Mouse (Mus musculus) cerebellum, postnatal 14 days (tissue): ENCODE data around the gene Fam120c.
"Not testable (repeated sequence)": the region's sequence is repeated elsewhere in the genome, so short reads cannot be mapped to it uniquely, and the experiment has no call there.

Experiments used
- DNase-seq, 2 experiments: peaks; one replicate each; pipeline ENCODE4 v3.0.0; 2021; ENCODE audit warnings: mixed read lengths in 2 of 2

The Fam120c gene

DNA sequence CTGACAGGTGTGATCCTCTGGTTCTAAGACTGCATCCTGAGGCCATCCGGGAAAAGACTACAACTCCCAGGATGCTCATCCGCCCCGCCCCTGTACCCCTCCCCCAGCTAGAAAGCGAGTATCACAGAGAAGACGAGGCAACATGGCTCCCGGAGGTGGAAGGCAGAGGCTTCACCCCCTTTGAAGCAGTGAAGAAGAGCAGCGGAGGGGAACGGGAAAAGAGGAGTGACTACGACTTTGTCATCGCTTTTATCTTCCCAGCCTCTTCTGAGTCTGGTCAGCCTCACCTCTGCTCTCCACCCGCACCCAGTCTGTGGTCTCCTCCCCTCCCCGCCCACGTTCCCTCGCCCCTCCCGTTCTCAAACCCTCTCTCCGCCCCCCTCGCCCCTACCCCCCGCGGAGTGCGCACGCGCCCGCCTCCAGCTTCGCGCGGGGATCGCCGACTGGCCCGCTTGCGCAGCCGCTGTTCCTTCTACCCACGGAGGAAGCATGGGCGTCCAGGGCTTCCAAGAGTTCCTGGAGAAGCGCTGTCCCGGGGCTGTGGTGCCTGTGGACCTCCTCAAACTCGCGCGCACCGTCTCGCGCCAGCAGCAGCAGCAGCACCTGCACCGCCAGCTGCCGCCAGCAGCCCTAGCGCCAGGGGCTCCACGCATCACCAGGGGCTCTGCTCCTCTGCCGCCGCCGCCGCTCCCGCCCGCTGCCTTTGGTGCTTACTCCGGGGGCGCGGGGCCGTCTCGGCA lies at the start of gene Fam120c:
TSS of gene Fam120c (plus strand) at position 415 of the 740 bp plus-strand sequence.
- peak; percentile 91 to 94 for DNase-seq

DNA sequence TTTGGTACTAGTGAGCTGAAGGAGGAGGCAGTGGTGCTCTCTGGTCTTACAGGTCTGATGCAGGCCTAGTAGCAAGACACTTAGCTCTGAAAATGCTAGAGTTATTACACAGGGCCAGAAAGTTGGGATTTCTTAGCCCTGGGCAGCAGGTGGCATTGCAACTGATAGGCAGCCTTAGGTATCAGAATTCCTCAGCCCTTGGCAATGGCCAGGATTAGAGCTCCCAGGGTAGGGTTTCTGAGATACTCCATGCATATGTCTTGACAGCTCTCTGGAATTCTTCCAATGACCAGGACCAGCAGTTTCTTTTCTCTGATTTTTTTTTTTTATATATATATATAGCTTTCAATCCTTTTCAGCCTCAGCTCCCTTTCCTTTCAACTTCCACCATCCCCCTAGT lies 45.6 kb upstream of the Fam120c start:
- DNase-seq, result no peak

DNA sequence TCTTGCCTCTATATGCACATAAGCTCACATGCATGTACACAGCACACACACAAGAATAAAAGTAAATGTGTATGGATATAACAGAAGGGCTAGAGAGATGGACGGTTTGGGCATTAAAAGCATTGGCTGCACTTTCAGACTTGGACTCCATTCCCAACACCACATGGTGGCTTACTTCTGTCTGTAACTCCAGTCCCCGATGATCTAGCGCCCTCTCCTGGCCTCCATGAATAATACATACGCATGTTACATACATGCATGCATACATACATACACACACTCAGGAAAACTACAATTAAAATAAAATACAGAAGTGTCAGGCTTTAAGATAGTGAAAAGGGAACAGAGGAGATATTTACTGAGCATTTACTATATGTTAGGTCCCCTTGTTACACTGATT lies 30.2 kb upstream of the Fam120c start:
- DNase-seq, result no peak

DNA sequence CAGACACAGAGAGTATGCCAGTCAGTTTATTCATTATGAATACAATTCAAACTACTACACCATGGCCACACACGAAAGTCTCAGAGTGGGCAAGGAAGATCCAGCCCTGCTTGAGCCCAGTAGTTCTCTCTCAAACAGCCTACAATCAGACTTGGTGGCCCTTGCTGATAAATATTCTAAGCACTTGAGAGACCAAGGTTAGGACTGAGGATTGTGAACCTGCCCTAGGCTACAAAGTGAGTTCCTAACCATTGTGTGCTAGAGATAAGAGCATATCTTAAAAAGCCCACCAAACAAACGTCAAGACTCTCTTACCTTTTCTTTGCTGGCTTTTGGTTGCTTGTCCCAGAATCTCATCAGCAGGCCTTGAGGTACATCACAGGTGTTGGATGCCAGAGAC lies 10.4 kb upstream of the Fam120c start:
- DNase-seq, result no peak

DNA sequence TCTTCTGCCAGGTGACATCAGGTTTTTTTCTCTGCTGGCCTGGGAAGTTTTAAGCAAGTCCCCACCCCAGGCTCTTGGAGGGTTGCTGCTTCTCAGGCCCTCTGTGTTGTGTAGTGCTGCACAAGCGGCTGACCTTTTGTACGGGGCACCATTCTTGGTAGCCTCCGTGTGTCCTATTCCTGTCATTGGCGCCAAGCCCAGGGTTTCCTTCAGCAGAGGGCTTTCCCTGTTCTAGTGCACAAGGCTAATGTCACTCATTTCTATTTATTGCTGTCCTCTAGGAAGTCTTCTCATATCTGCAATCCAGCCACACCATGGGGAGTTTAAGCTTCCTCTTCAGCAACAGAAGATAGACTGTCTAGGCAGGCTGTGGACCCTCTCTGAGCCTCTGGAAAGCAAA lies 6.2 kb upstream of the Fam120c start:
- DNase-seq, result peak; percentile 18 to 49

DNA sequence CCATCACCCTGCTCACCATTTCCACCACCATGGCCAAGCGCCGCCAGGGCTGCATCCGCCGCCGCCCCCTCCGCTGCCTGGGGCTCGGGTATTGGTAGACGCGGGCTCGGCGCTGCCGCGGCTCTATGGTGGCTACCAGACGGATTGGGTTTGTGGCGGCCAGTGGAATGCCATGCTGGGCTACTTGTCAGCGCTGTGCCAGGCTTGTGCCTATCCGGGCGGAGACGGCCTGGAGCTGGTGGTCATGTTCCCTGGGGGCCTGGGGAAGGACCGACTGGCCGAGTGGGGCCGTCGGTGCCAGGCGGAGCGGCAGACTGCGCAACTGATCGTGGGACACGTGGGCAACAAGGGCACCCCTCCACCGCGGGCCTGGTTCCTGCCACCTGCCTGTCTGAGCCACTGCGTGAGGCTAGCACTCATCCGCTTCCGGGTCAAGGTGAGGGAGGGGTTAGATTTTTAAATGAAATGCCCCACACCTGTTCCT lies 568 bp downstream of the Fam120c start:
- peak; percentile 60 to 68 for DNase-seq

DNA sequence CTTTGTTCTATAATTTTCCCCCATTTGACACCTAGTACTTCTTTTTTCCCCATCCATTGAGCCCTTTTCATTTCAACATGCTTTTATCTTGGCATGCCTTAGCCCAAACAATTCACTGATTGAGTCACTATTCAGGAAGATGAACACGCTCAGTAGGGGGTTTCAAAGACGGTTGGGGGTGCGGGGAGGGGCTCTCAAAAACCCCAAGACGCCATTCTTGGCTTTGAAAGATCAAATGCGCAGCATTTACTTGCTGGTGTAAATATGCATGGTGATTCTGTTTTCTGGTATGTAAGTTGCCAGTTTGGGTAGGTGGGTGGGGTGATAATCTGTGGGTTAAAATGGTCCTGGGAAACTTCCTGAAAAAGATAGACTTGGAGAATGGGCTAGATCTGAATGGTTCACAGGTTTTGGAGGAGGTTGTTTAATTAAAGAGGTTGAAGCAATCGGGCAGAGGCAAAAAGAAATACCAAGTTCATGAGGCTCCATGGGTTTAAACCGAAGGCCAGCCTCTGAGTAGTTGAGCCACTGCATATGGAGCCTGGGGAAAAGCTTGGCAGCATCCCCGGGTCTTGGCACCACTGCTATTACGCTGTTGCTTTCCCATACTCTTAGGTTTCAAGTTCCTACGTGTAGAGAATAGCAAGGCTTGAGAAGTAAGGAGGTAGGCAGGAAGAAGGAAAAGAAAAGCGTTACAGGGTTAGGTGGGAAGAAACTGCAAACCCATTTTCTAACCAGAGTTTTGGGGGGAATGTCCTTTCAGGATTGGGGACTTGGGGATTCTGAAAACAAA lies 1.6 kb downstream of the Fam120c start:
- peak; percentile 42 to 49 for DNase-seq

DNA sequence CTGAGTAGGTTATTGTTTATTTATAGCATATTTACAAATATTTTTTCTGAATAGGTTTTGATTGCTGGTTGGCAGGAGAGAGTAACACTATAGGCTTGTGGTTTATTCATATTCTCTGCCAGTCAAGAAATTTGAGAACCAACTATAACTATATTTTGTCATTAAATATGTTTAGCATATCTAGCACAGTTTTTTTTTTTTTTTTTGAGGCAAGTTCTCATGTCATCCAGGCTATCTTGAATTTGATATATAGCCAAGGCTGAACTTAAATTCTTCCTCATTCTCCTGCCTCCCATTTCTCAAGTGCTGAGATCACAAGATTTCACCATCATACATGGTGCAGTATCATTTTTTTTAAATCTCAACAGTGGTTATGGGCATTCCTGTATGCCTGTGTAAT lies 3.3 kb downstream of the Fam120c start:
- no peak for DNase-seq

DNA sequence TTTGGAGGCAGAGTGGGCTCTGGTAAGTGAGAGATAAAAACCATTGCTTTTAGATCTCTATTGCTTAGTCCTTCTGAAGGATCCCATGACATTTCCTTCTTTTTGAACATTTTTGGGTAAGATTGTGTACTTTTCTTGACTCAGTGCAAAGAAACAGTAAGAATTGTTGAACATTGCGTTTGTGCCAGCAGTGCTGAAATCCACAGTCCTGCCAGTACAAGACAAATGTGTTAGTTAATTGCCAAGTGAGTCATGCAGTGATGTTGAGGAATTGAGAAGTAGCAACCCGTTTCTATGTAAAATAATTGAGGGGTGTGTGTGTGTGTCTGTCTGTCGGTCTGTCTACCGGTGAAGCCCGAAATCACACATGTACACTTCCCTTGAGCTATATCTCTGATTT lies 5.3 kb downstream of the Fam120c start:
- DNase-seq, result no peak

DNA sequence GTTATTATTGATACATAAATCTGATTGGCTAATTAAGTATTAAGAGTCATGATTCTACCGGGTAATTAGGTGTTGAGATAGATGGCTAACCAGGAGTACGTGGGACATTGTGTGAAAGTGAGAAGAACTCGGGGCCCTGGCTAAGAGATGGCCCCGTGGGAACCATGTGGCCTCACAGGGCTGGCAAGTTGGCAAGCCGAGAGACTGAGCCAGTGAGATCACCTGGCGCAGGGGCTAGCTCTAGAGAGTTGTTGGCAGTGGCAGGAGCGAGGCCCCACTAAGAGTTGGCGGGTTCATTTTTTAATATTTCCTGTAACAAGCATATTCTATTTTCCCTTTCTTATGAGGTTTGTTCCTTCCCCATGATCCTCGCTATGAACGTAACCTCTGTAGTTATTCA lies 74.8 kb downstream of the Fam120c start:
- peak; percentile 6 to 20 for DNase-seq

DNA sequence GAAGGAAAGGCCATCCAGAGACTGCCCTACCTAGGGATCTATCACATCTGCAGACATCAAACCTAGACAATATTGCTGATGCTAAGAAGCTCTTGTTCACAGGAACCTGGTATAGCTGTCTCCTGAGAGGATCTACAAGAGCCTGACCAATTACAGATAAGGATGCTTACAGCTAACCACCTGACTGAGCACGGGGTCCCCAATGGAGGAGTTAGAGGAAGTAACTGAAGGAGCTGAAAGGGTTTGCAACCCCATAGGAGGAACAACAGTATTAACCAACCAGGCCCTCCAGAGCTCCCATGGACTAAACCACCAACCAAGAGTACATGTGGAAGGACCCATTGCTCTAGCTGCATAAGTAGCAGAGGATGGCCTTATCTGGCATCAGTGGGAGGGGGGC lies 76.8 kb downstream of the Fam120c start:
- no peak for DNase-seq

DNA sequence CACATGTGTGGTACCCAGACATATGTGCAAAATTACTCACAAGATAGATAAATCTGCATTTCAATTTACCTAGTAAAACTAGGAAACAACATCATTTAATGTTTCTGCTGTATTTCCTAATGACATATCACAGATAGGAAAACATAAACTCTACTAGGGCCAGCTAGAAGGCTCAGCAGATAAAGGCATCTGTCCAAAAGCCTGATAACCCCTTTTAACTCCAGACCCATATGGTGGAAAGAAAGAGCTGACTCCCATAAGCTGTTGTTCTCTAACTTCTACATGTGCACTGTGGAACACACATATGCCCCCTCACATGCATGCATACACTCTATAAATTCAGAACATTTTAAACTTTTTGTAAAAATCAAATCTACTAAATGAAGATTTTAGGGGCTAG lies 99.7 kb downstream of the Fam120c start:
- DNase-seq, result no peak

DNA sequence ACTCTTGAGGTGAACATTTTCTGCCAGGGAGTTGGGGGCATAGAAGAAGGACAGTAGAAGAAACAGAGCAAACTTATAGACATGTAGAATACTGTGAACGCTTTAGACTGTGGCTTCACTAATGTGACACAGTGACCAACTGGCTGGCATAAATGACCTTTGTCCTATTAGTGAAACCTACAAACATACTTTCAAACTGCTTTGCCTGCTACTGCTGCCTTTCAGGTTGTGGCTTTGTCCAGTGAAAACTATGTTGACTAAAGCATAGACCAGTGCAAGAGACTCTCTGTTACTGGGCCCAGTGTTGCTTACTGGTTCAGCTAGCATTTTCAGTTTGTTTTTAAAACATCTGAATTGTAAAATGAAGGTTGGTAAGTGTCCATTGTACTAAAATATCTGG lies 100.2 kb downstream of the Fam120c start:
- DNase-seq, result no peak

DNA sequence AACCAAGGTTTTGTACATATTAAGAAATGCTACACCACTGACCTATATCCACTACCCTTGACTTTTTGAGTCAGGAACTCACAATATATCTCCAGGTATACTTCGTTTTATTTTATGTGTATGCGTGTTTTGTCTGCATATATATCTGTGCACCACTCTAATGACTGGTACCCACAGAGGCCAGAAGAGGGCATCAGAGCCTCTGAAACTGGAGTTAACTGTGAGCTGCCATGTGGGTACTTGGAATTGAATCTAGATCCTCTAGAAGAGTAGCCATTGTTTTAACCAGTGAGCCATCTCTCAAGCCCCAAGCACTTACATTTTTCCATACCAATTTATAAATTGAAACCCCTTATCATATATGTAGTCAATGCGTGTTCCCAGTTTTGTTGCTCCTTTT lies 144.2 kb downstream of the Fam120c start:
- DNase-seq, result no peak

DNA sequence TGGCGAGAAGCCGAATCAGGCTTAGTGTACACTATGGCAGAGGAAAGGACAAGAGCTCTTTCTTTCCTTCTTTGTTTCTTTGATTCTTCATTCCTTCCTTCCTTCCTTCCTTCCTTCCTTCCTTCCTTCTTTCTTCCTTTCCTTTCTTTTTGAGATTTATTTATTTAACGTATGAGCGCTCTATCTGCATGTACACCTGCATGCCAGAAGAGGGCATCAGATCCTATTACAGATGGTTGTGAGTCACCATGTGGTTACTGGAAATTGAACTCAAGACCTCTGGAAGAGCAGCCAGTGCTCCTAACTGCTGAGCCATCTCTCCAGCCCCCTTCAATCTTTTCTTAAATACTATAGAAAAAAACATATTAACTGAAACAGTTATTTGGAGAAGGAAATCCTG lies 149.3 kb downstream of the Fam120c start:
- DNase-seq, result not testable (repeated sequence)

DNA sequence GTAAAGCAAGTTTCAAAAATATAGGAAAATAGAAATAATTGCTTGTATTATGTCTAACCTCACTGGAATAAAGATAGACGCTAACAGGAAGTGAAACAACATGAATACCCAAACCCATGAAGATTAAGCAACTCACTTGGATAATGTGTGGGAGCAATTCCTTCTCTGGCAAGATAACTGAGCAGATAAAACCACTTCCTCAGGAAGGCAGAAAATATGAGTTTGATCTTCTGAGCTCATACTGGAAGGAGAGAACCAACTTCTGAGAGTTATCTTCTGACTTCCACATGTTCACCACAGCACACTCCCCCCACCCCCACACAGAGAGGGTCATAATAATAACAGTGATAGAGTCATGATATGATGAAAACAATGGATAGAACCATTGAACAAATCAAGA lies 152.6 kb downstream of the Fam120c start:
- DNase-seq, result no peak

DNA sequence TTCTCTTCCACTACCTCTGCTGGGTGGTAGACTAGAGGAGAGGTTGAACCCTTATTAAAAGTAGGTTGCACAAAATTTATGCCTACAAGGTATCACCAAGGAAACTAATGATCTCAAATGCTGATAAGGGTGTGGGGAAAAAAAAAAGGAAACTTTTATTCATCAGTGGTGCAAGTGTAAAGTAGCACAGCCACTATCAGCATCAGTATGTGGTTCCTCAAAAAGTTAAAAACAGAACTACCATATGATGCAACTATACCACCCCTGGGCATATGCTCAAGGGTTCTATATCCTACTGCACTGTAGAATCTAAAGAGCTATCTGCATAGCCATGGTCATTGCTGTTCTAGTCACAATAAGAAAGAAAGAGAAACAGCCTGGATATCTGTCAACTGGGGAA lies 164.6 kb downstream of the Fam120c start:
- no peak for DNase-seq

DNA sequence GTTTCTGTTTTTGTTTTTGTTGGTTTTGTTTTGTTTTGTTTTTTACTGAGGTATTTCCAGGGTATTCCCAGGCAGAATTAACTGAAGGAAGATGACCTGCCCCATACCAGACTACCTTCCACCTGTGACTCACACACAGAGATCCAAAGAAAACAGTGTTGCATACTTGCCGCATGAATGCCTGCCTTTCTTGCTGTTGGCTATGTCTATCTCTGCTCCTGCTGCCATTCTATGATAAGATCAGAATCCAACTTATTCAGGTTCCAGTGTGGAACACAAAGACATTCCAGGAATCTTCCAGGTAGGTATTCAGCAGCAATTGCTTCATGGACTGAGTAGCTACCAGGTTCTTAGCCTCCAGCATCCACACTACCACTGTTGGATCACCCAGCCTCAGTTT lies 165.9 kb downstream of the Fam120c start:
- DNase-seq, result no peak

DNA sequence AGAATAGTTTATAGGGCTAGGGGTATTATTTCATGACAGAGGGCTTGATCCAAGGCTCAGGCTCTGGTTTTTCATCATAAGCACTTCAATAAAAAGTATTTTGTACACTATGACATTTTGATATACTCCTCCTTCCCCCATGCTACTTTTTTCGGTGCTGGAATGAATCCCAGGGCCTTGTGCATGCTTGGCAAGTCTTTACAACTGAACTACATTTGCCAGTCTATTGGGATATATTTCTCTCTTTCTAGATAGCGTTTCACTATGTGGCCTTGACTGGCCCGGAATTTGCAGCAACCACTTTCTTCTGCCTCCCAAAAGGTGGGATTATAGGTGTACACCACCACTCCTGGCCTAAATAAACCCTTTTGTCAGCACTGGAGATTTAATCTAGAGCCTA lies 169.1 kb downstream of the Fam120c start:
- DNase-seq, result no peak

DNA sequence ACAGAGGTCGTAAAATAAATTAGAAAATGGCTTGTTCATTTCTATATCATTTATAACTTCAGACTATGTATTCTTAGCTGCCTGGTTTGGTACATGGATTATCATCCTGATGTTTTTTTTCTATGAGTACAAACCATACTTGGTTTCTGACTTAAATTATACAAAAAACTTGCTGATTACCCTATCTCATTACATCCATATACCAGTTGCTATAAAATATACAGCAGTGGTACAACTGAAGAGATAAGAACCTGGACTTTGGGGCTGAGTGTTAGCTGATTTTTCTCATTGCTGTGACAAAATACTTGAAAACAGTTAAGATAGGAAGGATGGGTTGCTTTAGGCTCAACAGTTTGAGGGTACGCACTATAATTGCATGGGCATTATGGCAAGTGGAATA lies 169.7 kb downstream of the Fam120c start:
- no peak for DNase-seq

DNA sequence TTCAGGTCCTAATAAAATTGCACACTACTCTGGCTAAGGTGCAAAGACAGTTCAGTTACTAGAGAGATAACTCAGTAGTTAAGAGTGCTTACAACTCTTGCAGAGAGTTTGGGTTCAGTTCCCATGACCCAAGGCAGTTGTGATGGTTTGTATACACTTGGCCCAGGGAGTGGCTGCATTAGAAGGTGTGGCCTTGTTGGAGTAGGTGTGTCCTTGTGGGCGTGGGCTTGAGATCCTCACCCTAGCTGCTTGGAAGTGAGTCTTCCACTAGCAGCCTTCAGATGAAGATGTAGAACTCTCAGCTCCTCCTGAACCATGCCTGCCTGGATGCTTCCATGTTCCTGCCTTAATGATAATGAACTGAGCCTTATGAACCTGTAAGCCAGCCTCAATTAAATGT lies 174.2 kb downstream of the Fam120c start:
- no peak for DNase-seq

DNA sequence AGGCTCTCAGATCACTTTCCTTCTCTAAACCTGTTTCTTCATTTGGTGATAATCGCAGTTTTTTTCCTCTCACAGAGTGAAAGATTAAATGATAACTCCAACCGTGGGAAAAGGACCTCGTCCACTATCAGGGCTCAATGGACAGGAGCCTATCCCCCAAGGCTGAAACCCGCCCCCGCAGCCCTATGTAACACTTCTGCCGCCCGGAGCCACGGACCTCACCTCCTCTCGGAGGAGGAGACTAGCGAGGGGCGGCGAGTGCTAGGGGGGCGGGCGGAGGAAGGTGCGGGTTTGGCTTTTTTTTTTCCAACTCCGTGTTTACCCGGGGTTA lies 176.1 kb downstream of the Fam120c start:
- no peak for DNase-seq

DNA sequence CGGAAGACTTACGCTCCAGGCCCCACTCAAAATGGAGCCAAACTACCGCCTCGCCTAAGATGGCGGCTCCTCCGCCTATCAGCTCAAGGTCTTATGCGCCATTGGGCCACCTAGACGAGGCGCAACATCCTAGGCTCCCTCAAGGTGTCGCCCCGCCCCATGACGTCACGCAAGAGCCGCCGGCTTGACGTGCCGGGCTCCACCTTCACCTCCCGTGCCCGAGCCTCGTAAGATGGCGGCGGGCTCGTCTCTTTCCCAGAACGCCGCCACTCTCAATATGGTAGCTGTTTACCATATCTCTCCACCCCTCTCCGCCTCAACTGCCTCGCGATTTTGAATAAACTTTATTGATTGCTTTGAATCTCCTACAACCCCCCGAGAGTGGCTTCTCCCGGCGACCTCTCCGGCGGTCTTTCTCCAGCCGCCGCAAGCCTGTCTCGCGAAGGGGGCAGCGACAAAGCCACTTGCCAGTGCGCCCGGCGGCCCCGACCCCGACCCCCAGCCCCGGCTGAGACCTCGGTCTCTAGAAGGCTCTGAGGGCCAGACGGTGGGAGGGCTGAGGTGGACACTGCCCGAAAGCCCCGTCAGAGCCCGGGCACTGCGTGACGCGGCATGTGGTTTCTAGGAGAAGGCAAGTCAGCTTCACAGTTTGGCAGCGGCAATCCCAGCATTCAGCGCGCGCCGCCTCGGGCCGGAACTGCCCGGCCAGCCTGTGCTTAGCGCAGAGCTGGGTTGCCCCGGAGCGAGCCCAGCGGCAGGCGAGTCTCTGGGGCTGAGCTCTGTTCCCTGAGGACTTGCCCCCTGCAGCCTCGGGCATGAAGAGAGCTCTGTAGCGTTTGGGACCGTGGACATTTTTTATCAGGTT lies 176.7 kb downstream of the Fam120c start, which contains the start of gene Phf8:
TSS of gene Phf8 (plus strand) at position 215 of the 865 bp plus-strand sequence.
- DNase-seq, result peak; percentile 96 to 98
